ENCODE assay signal across 7 mouse cellular contexts in the genomic region with DNA sequence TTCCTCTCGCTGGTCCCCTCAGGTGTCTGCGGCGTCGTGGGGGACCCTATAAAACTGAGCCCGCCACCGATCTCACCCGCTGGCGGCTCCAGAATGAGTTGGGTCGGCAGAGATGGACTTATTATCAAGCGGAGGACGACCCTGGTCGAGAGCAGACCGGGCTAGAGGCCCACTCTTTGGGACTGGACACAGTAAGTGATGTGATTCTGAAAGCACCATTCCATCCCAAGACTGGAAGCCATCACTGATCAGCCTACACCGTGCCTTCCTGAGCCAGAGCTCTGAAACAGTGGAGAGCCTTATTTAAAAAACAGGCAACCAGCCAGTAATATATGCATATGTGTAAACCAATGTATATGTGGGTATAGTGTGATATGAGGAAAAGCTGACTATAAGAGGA. TPM values are rescaled to one million over a fixed set of nuclear protein-coding genes. Genes with fewer than 3 reads are reported as not detected.
A peak's percentile ranks its signal among the peaks of the same experiment; 100 is the strongest.
DNase-seq lines count a peak whose midpoint lies in the region; ATAC-seq and TF ChIP-seq lines count a peak whose summit lies in the region.

No protein-coding gene starts in this region.

- H3K27ac ChIP-seq in lung, postnatal 0 days (ENCODE audit: low read length), result peak overlapping the region; percentile 11; the same call in 1 of the 2 replicates
- peak overlapping the region; percentile 50 for H3K27ac ChIP-seq in embryonic facial prominence, embryonic 14.5 days (replicated peaks; ENCODE audit: low read depth, low read length)
- peak overlapping the region; percentile 51; the same call in 1 of the 2 replicates for H3K27ac ChIP-seq in limb, embryonic 12.5 days
- peak overlapping the region; percentile 76 for H3K27ac ChIP-seq in stomach, embryonic 15.5 days

- DNase-seq in lung, postnatal 0 days (ENCODE audit: low spot score), result no peak
- no peak for DNase-seq in lung, postnatal 4 days
- DNase-seq in embryonic facial prominence, embryonic 14.5 days (ENCODE audit: low spot score), result no peak
- DNase-seq in adrenal gland, postnatal 14 days, result no peak
- no peak for DNase-seq in thymus, postnatal 4 days

- H3K9me3 ChIP-seq in lung, postnatal 0 days (ENCODE audit: low read length), result no peaks in the 10 kb centered on the region
- no peaks in the 10 kb centered on the region for H3K9me3 ChIP-seq in embryonic facial prominence, embryonic 14.5 days (ENCODE audit: control insufficient read depth, low read length)
- H3K9me3 ChIP-seq in limb, embryonic 12.5 days, result no peaks in the 10 kb centered on the region
- H3K9me3 ChIP-seq in stomach, embryonic 15.5 days, result no peaks in the 10 kb centered on the region

- peaks cover 4% of the 10 kb centered on the region; the same call in 1 of the 2 replicates for H3K4me1 ChIP-seq in lung, postnatal 0 days (ENCODE audit: insufficient read depth, low read depth, low read length)
- H3K4me1 ChIP-seq in embryonic facial prominence, embryonic 14.5 days (ENCODE audit: control insufficient read depth, insufficient read depth, low read length), result no peaks in the 10 kb centered on the region
- H3K4me1 ChIP-seq in limb, embryonic 12.5 days (replicated peaks), result peaks cover 11% of the 10 kb centered on the region; the same call in 1 of the 2 replicates
- no peaks in the 10 kb centered on the region for H3K4me1 ChIP-seq in stomach, embryonic 15.5 days

- no peak for TF ChIP-seq CTCF in lung, postnatal 0 days (IDR thresholded peaks at IDR 0.05)

- no peak for TF ChIP-seq EP300 in lung, postnatal 0 days (IDR thresholded peaks at IDR 0.05)

- H3K36me3 ChIP-seq in lung, postnatal 0 days (ENCODE audit: insufficient read depth, low read length), result no peaks in the 10 kb centered on the region
- H3K36me3 ChIP-seq in embryonic facial prominence, embryonic 14.5 days (ENCODE audit: control insufficient read depth, insufficient read depth, low read length), result peaks cover 34% of the 10 kb centered on the region
- peaks cover 34% of the 10 kb centered on the region for H3K36me3 ChIP-seq in limb, embryonic 12.5 days
- peaks cover 9% of the 10 kb centered on the region; the same call in 1 of the 2 replicates for H3K36me3 ChIP-seq in stomach, embryonic 15.5 days

- WGBS in lung, postnatal 0 days, result 3% methylated on average over 14 of the region's 14 CpGs
- WGBS in embryonic facial prominence, embryonic 14.5 days, result under 1% methylated on average over 14 of the region's 14 CpGs
- WGBS in limb, embryonic 12.5 days, result 2% methylated on average over 14 of the region's 14 CpGs
- WGBS in stomach, embryonic 15.5 days, result 1% methylated on average over 14 of the region's 14 CpGs

- H3K27me3 ChIP-seq in lung, postnatal 0 days (replicated peaks; ENCODE audit: insufficient read depth, low read length), result no peaks in the 10 kb centered on the region
- H3K27me3 ChIP-seq in embryonic facial prominence, embryonic 14.5 days (replicated peaks; ENCODE audit: control insufficient read depth, insufficient read depth, low read length), result no peaks in the 10 kb centered on the region
- H3K27me3 ChIP-seq in limb, embryonic 12.5 days, result no peaks in the 10 kb centered on the region
- no peaks in the 10 kb centered on the region for H3K27me3 ChIP-seq in stomach, embryonic 15.5 days (replicated peaks)

- no peak; the same call in 1 of the 2 replicates for ATAC-seq in lung, postnatal 0 days
- ATAC-seq in embryonic facial prominence, embryonic 14.5 days (ENCODE audit: low read depth), result peak; percentile 5
- no peak for ATAC-seq in limb, embryonic 12.5 days (ENCODE audit: insufficient number of reproducible peaks, insufficient read depth, low FRiP score, low TSS enrichment, low read depth)
- ATAC-seq in stomach, embryonic 15.5 days (ENCODE audit: insufficient read depth, low FRiP score, low read depth), result 0 out of 2 replicates have a peak, but pooled peaks have one; percentile 8

- H3K4me2 ChIP-seq in lung, postnatal 0 days (replicated peaks; ENCODE audit: low read depth, low read length), result peak overlapping the region; percentile 76
- peak overlapping the region; percentile 90 for H3K4me2 ChIP-seq in embryonic facial prominence, embryonic 14.5 days (ENCODE audit: low read depth, low read length)
- H3K4me2 ChIP-seq in limb, embryonic 12.5 days, result peak overlapping the region; percentile 87
- peak overlapping the region; percentile 92 for H3K4me2 ChIP-seq in stomach, embryonic 15.5 days

- peak overlapping the region; percentile 45 for H3K9ac ChIP-seq in lung, postnatal 0 days (replicated peaks; ENCODE audit: low read depth)
- H3K9ac ChIP-seq in embryonic facial prominence, embryonic 14.5 days (ENCODE audit: low read depth, low read length), result peak overlapping the region; percentile 76
- peak overlapping the region; percentile 72 for H3K9ac ChIP-seq in limb, embryonic 12.5 days (replicated peaks)
- peak overlapping the region; percentile 17; the same call in 1 of the 2 replicates for H3K9ac ChIP-seq in stomach, embryonic 15.5 days

- H3K4me3 ChIP-seq in lung, postnatal 0 days (ENCODE audit: low read depth, low read length), result peak overlapping the region; percentile 47
- H3K4me3 ChIP-seq in embryonic facial prominence, embryonic 14.5 days (ENCODE audit: low read depth, low read length), result peak overlapping the region; percentile 77
- H3K4me3 ChIP-seq in limb, embryonic 12.5 days (replicated peaks), result peak overlapping the region; percentile 61
- peak overlapping the region; percentile 71 for H3K4me3 ChIP-seq in stomach, embryonic 15.5 days (replicated peaks)

RNA-seq across cellular contexts. Expression of a gene that starts 0.4 kb away (rescaled TPM):
- 19.4 and 22.3 TPM in 2 replicates for polyA plus RNA-seq in lung, postnatal 0 days (2015; fragmentation: Nextera tagmentation; extraction: Ambion mirVana)
- 19.2 and 27.9 TPM in 2 replicates for polyA plus RNA-seq in embryonic facial prominence, embryonic 14.5 days (2014; fragmentation: Nextera tagmentation; extraction: Ambion mirVana)
- polyA plus RNA-seq in limb, embryonic 12.5 days (2016; fragmentation: Nextera tagmentation; extraction: Ambion mirVana), result 32.5 and 38.7 TPM in 2 replicates
- polyA plus RNA-seq in stomach, embryonic 15.5 days (2015; fragmentation: Nextera tagmentation; extraction: Ambion mirVana), result 40.6 and 51.9 TPM in 2 replicates
- 28.1 and 35.8 TPM in 2 replicates for total RNA-seq in adrenal gland, postnatal 14 days (2021)

RNA-seq across cellular contexts. Expression of a gene that starts 30.2 kb away (rescaled TPM):
- polyA plus RNA-seq in lung, postnatal 0 days (2015; fragmentation: Nextera tagmentation; extraction: Ambion mirVana), result not detected in 2 replicates
- polyA plus RNA-seq in embryonic facial prominence, embryonic 14.5 days (2014; fragmentation: Nextera tagmentation; extraction: Ambion mirVana), result not detected in 2 replicates
- polyA plus RNA-seq in limb, embryonic 12.5 days (2016; fragmentation: Nextera tagmentation; extraction: Ambion mirVana), result not detected in 2 replicates
- 0.09 and 0.13 TPM in 2 replicates for polyA plus RNA-seq in stomach, embryonic 15.5 days (2015; fragmentation: Nextera tagmentation; extraction: Ambion mirVana)
- total RNA-seq in adrenal gland, postnatal 14 days (2021), result not detected in 2 replicates

RNA-seq across cellular contexts. Expression of a gene that starts 43.6 kb away (rescaled TPM):
- 0.07 and 0.14 TPM in 2 replicates for polyA plus RNA-seq in lung, postnatal 0 days (2015; fragmentation: Nextera tagmentation; extraction: Ambion mirVana)
- 0.11 TPM in 1 of 2 replicates, not detected in the other for polyA plus RNA-seq in embryonic facial prominence, embryonic 14.5 days (2014; fragmentation: Nextera tagmentation; extraction: Ambion mirVana)
- 0.14 TPM in 1 of 2 replicates, not detected in the other for polyA plus RNA-seq in limb, embryonic 12.5 days (2016; fragmentation: Nextera tagmentation; extraction: Ambion mirVana)
- polyA plus RNA-seq in stomach, embryonic 15.5 days (2015; fragmentation: Nextera tagmentation; extraction: Ambion mirVana), result 0.99 and 2.2 TPM in 2 replicates
- 1.8 and 25.8 TPM in 2 replicates for total RNA-seq in adrenal gland, postnatal 14 days (2021)

Comparison
In these comparisons a context has a peak if more than half of its experiments do, and no peak if none do; other contexts are left out.
1. ATAC-seq: peak in embryonic facial prominence, embryonic 14.5 days (single experiment) and stomach, embryonic 15.5 days (single experiment); none in lung, postnatal 0 days (single experiment) and limb, embryonic 12.5 days (single experiment).
2. H3K27ac ChIP-seq: peak in every context shown above with its lines; median percentile 76 in stomach, embryonic 15.5 days; 51 in limb, embryonic 12.5 days; 50 in embryonic facial prominence, embryonic 14.5 days; 11 in lung, postnatal 0 days.
3. H3K9ac ChIP-seq: peak in every context shown above with its lines; median percentile 76 in embryonic facial prominence, embryonic 14.5 days; 72 in limb, embryonic 12.5 days; 45 in lung, postnatal 0 days; 17 in stomach, embryonic 15.5 days.
4. Peak in every context shown above with its lines, with median percentiles within 50 percentile points of each other: H3K4me2 ChIP-seq and H3K4me3 ChIP-seq.